Mouse (Mus musculus) megakaryocyte progenitor cell, adult 5-6 weeks (primary cell): ENCODE measurements at regions not wholly inside any gene's neighbourhood (a gene's known extent, or its start where the extent isn't known, plus 50 kb on each side); places are given as distances from the start of the nearest gene placed in this dataset.
"Not testable (repeated sequence)": the region's sequence is repeated elsewhere in the genome, so short reads cannot be mapped to it uniquely, and the experiment has no call there.

ENCODE experiments used
- ATAC-seq: replicated peaks from 2 replicates; pipeline ENCODE4 v1.8.0; 2016; ENCODE audit warnings: mild to moderate bottlenecking, moderate TSS enrichment, inconsistent platforms; ENCODE audit not compliant: poor library complexity

- no peak for ATAC-seq
Observed at GRCm38 (mm10) chr15:15082577-15083128, 1645.9 kb upstream of the Cdh9 start.

GRCm38 (mm10) chr15:15088696-15089095 lies 1639.9 kb upstream of the Cdh9 start:
- ATAC-seq, result not testable (repeated sequence)

DNA sequence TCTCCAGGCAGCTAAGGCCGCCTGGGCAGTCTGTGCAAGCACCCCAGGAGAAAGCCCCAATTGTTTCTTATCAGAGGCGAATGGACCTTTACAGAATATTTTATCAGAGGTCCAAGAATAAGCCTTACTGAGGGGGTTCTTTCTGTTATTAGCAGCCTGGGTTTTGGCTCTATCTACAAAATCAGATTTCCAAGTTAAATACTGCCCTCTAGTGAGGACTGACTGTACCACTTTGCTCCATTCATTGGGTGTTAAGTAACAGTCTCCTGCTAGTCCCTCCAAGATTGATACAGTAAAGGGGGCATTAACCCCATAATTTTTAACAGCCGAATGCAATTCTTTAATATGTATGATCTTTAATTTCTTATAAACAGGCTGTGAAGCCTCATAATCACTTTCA lies 1638.8 kb upstream of the Cdh9 start:
- not testable (repeated sequence) for ATAC-seq

DNA sequence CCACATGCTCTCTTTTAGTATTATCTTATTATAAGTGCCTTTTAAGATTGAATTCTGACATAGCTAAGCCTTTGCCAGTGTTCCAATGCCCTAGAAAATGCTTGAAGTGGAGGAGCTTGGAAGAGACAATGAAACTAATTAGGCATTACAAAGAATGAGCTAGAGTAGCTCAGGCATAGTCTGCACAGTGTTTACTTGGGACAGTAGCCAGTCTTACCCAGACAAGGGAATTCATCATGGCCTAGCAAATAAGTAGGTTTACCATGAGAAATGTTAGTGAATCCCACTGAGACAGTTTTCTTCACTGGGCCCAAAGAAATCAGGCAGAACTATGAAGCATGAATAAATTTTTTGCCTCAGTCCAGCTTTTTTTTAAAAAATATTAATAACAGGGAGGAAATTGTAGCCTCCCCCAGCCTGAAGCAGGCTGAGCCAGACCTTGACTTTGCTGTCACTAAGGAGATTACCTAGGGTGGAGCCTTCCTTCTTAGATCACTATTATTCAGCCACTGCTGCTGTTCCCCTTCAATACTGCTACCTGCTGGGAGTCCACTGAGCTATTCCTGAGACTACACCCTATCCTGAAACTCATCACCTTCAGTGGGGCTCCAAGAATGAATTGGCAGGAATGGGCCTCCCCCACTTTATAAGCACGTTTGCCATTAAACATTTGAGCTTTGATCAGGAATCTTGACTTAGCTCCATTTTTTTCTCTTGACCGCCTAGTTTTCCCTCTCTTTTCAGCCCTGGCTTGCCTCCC lies 1636.8 kb upstream of the Cdh9 start:
- ATAC-seq, result no peak

DNA sequence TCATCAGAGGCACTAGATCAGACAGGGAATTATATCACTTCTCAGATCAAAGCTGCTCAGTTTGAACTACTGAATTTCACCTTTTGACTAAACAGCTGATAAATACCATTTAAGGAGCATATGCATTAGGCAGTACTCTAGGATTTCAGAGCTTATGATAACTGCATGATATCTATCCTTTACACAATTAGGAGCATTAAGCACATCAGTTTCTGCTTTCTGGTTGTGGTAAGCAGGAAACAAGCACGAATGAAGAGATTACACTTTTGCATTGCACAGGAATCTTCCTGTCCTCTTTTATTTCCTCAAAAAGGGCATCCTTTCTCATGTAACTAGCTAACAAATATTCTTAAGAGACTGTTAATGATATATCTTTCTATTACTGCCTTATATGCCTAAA lies 1631.2 kb upstream of the Cdh9 start:
- ATAC-seq, result no peak

GRCm38 (mm10) chr15:15102185-15102584 lies 1626.4 kb upstream of the Cdh9 start:
- ATAC-seq, result peak; percentile 69

- ATAC-seq, result no peak
Observed at GRCm38 (mm10) chr15:15120109-15120508, 1608.4 kb upstream of the Cdh9 start.

GRCm38 (mm10) chr15:15148791-15149190 lies 1579.8 kb upstream of the Cdh9 start:
- no peak for ATAC-seq

DNA sequence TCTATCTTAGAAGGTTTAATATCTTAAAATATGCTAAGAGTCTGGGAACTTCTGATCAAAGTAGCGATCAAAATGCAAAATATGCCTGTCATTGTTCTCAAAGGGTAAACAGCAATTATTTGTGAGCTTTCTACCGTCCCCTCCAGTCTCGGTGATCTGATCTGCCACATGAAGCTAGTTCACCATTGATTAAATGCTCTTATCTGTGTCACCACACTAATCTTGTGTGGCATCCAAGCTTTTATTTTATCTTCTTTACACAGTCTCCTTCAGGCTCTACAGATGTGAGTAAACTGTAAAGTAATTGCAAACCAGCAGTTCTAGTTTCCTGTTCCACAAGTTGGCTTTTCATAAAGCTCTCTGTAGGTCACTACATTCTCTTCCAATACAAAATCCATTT lies 1573.1 kb upstream of the Cdh9 start:
- ATAC-seq, result no peak

DNA sequence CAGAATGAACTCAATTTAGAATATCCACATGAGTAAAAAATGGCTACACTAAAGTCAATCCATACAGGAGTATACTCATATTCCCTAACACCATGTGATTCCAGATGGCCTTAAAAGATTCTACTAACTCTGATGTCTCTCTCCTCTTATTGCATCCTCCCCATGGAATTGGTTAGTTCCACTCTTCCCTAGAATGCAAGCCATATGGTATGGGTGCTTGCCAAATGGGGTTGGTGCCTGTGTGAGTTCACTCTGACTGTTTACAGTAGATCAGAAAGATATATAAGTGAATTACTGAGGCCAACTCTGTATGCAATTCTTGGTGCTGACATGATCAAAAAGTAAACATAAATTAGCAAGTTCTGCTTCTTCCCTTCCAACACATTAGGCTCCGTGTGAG lies 1558.2 kb upstream of the Cdh9 start:
- no peak for ATAC-seq

- ATAC-seq, result no peak
Observed at GRCm38 (mm10) chr15:15220296-15220695, 1508.3 kb upstream of the Cdh9 start.

DNA sequence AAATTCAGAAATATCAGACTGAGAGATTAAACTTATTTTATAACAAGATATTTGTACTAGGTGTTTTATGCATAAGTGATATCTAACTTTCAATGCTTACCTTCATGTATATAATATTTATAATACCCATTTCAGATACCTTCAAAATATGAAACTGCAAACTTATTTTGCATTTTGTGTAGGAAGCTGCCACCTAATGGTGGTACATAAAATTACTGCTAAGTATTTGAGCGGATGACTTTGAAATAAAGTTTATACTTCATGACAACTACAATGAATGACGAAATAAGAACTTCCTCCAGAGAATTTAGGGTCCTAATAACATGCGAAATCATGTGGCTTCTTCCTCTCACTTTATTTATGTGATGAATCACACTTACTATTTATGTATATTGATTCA lies 1498.6 kb upstream of the Cdh9 start:
- no peak for ATAC-seq

DNA sequence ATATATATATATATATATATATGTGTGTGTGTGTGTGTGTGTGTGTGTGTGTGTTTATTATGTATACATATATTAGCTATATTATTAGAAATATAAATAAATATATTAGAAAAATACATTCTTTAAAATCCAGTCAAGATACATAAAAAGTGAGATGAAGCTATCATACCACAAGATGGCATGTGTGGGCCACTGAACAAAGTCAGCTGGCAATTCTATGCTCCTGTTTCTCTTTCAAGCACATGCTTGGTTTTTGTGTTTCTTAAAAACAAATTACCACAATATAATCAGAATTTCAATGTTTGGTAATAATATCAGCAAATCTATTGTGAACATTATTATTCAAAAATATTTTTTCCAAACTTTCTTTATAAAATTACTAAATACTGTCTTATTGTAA lies 1490.2 kb upstream of the Cdh9 start:
- no peak for ATAC-seq
